Mouse (Mus musculus): ENCODE measurements around the gene Tmem120b. TPM values are rescaled to one million over a fixed set of nuclear protein-coding genes. Genes with fewer than 3 reads are reported as not detected.
A peak's percentile ranks its signal among the peaks of the same experiment; 100 is the strongest.

Gene Tmem120b
- 14.6 and 14.9 TPM in 2 replicates for polyA plus RNA-seq (2015; fragmentation: Nextera tagmentation; extraction: Ambion mirVana)

GRCm38 (mm10) chr5:123068115-123068514, at the start of gene Tmem120b:
Gene Tmem120b (plus strand): TSS chr5:123068415.
- Histone ChIP-seq H3K9me3 (replicated peaks; ENCODE audit: control insufficient read depth, low read length) (no peaks in the 10 kb centered on the region), H3K36me3 (ENCODE audit: control insufficient read depth, insufficient read depth) (no peaks in the 10 kb centered on the region), H3K27ac (ENCODE audit: low read length) (peak within 1 kb of the TSS; percentile 91), H3K9ac (ENCODE audit: low read length) (0 out of 2 replicates have a peak within 1 kb of the TSS, but pooled peaks have one; percentile 25), H3K4me3 (ENCODE audit: low read length) (no peak within 1 kb of the TSS), H3K4me2 (ENCODE audit: low read depth, low read length) (peak within 1 kb of the TSS; percentile 32), H3K27me3 (ENCODE audit: control insufficient read depth, insufficient read depth, low read length) (no peaks in the 10 kb centered on the region), H3K4me1 (ENCODE audit: control insufficient read depth, insufficient read depth, low read length) (peaks cover 7% of the 10 kb centered on the region)
- WGBS, result 83% methylated on average over 12 of the region's 12 CpGs
- no peak for ATAC-seq (replicated peaks; ENCODE audit: extremely low read depth, insufficient read depth, low FRiP score)

- H3K27me3 ChIP-seq (ENCODE audit: control insufficient read depth, insufficient read depth, low read length), result no peaks in the 10 kb centered on the region
- peak overlapping the region; percentile 45; the same call in 1 of the 2 replicates for H3K9ac ChIP-seq (ENCODE audit: low read length)
- H3K9me3 ChIP-seq (replicated peaks; ENCODE audit: control insufficient read depth, low read length), result no peaks in the 10 kb centered on the region
- WGBS, result 23% methylated on average over 10 of the region's 10 CpGs
- peak overlapping the region; percentile 44 for H3K4me2 ChIP-seq (ENCODE audit: low read depth, low read length)
- no peak overlapping the region for H3K4me3 ChIP-seq (ENCODE audit: low read length)
- peaks cover 48% of the 10 kb centered on the region for H3K4me1 ChIP-seq (ENCODE audit: control insufficient read depth, insufficient read depth, low read length)
- peak overlapping the region; percentile 80 for H3K27ac ChIP-seq (ENCODE audit: low read length)
- no peaks in the 10 kb centered on the region for H3K36me3 ChIP-seq (ENCODE audit: control insufficient read depth, insufficient read depth)
- no peak for ATAC-seq (replicated peaks; ENCODE audit: extremely low read depth, insufficient read depth, low FRiP score)
Measured at GRCm38 (mm10) chr5:123019336-123020016, 48.7 kb upstream of the Tmem120b start.

GRCm38 (mm10) chr5:123020426-123020825, 47.8 kb upstream of the Tmem120b start:
- Histone ChIP-seq H3K9ac (ENCODE audit: low read length) (no peak overlapping the region), H3K4me1 (ENCODE audit: control insufficient read depth, insufficient read depth, low read length) (peaks cover 48% of the 10 kb centered on the region), H3K4me2 (ENCODE audit: low read depth, low read length) (no peak overlapping the region), H3K36me3 (ENCODE audit: control insufficient read depth, insufficient read depth) (no peaks in the 10 kb centered on the region), H3K9me3 (replicated peaks; ENCODE audit: control insufficient read depth, low read length) (no peaks in the 10 kb centered on the region), H3K27ac (ENCODE audit: low read length) (no peak overlapping the region; the same call in 1 of the 2 replicates), H3K27me3 (ENCODE audit: control insufficient read depth, insufficient read depth, low read length) (no peaks in the 10 kb centered on the region), H3K4me3 (ENCODE audit: low read length) (no peak overlapping the region)
- WGBS, result 94% methylated on average over 5 of the region's 5 CpGs
- ATAC-seq (replicated peaks; ENCODE audit: extremely low read depth, insufficient read depth, low FRiP score), result no peak

GRCm38 (mm10) chr5:123021438-123021837, 46.8 kb upstream of the Tmem120b start:
- Histone ChIP-seq H3K9me3 (replicated peaks; ENCODE audit: control insufficient read depth, low read length) (no peaks in the 10 kb centered on the region), H3K27ac (ENCODE audit: low read length) (no peak overlapping the region), H3K4me2 (ENCODE audit: low read depth, low read length) (no peak overlapping the region), H3K36me3 (ENCODE audit: control insufficient read depth, insufficient read depth) (no peaks in the 10 kb centered on the region), H3K4me1 (ENCODE audit: control insufficient read depth, insufficient read depth, low read length) (peaks cover 41% of the 10 kb centered on the region), H3K9ac (ENCODE audit: low read length) (no peak overlapping the region), H3K4me3 (ENCODE audit: low read length) (no peak overlapping the region), H3K27me3 (ENCODE audit: control insufficient read depth, insufficient read depth, low read length) (no peaks in the 10 kb centered on the region)
- ATAC-seq (replicated peaks; ENCODE audit: extremely low read depth, insufficient read depth, low FRiP score), result no peak
- WGBS, result 88% methylated on average over 7 of the region's 7 CpGs

- no peaks in the 10 kb centered on the region for H3K36me3 ChIP-seq (ENCODE audit: control insufficient read depth, insufficient read depth)
- 64% methylated on average over 6 of the region's 6 CpGs for WGBS
- no peaks in the 10 kb centered on the region for H3K9me3 ChIP-seq (replicated peaks; ENCODE audit: control insufficient read depth, low read length)
- ATAC-seq (replicated peaks; ENCODE audit: extremely low read depth, insufficient read depth, low FRiP score), result no peak
- no peaks in the 10 kb centered on the region for H3K27me3 ChIP-seq (ENCODE audit: control insufficient read depth, insufficient read depth, low read length)
- H3K4me2 ChIP-seq (ENCODE audit: low read depth, low read length), result no peak overlapping the region
- no peak overlapping the region for H3K9ac ChIP-seq (ENCODE audit: low read length)
- H3K27ac ChIP-seq (ENCODE audit: low read length), result peak overlapping the region; percentile 31; the same call in 1 of the 2 replicates
- peaks cover 39% of the 10 kb centered on the region for H3K4me1 ChIP-seq (ENCODE audit: control insufficient read depth, insufficient read depth, low read length)
- H3K4me3 ChIP-seq (ENCODE audit: low read length), result no peak overlapping the region
Measured at GRCm38 (mm10) chr5:123023049-123023448, 45.2 kb upstream of the Tmem120b start.

- Histone ChIP-seq H3K27me3 (ENCODE audit: control insufficient read depth, insufficient read depth, low read length) (no peaks in the 10 kb centered on the region), H3K4me3 (ENCODE audit: low read length) (no peak overlapping the region), H3K36me3 (ENCODE audit: control insufficient read depth, insufficient read depth) (peaks cover 3% of the 10 kb centered on the region), H3K9ac (ENCODE audit: low read length) (no peak overlapping the region), H3K9me3 (replicated peaks; ENCODE audit: control insufficient read depth, low read length) (no peaks in the 10 kb centered on the region), H3K27ac (ENCODE audit: low read length) (no peak overlapping the region), H3K4me1 (ENCODE audit: control insufficient read depth, insufficient read depth, low read length) (peaks cover 30% of the 10 kb centered on the region), H3K4me2 (ENCODE audit: low read depth, low read length) (no peak overlapping the region)
- 76% methylated on average over 6 of the region's 6 CpGs for WGBS
- ATAC-seq (replicated peaks; ENCODE audit: extremely low read depth, insufficient read depth, low FRiP score), result no peak
Measured at GRCm38 (mm10) chr5:123024312-123024711, 43.9 kb upstream of the Tmem120b start.

- Histone ChIP-seq H3K4me3 (ENCODE audit: low read length) (no peak overlapping the region), H3K36me3 (ENCODE audit: control insufficient read depth, insufficient read depth) (peaks cover 8% of the 10 kb centered on the region), H3K27me3 (ENCODE audit: control insufficient read depth, insufficient read depth, low read length) (no peaks in the 10 kb centered on the region), H3K4me2 (ENCODE audit: low read depth, low read length) (no peak overlapping the region), H3K27ac (ENCODE audit: low read length) (peak overlapping the region; percentile 53), H3K9me3 (replicated peaks; ENCODE audit: control insufficient read depth, low read length) (no peaks in the 10 kb centered on the region), H3K4me1 (ENCODE audit: control insufficient read depth, insufficient read depth, low read length) (peaks cover 22% of the 10 kb centered on the region), H3K9ac (ENCODE audit: low read length) (no peak overlapping the region; the same call in 1 of the 2 replicates)
- WGBS, result 77% methylated on average over 9 of the region's 9 CpGs
- no peak for ATAC-seq (replicated peaks; ENCODE audit: extremely low read depth, insufficient read depth, low FRiP score)
Measured at GRCm38 (mm10) chr5:123024965-123025573, 43.1 kb upstream of the Tmem120b start.

- WGBS, result 60% methylated on average over 6 of the region's 6 CpGs
- H3K9ac ChIP-seq (ENCODE audit: low read length), result peak overlapping the region; percentile 22
- H3K36me3 ChIP-seq (ENCODE audit: control insufficient read depth, insufficient read depth), result peaks cover 13% of the 10 kb centered on the region
- no peak overlapping the region for H3K27ac ChIP-seq (ENCODE audit: low read length)
- no peak for ATAC-seq (replicated peaks; ENCODE audit: extremely low read depth, insufficient read depth, low FRiP score)
- H3K27me3 ChIP-seq (ENCODE audit: control insufficient read depth, insufficient read depth, low read length), result no peaks in the 10 kb centered on the region
- H3K9me3 ChIP-seq (replicated peaks; ENCODE audit: control insufficient read depth, low read length), result no peaks in the 10 kb centered on the region
- no peak overlapping the region for H3K4me3 ChIP-seq (ENCODE audit: low read length)
- H3K4me2 ChIP-seq (ENCODE audit: low read depth, low read length), result no peak overlapping the region
- peaks cover 21% of the 10 kb centered on the region for H3K4me1 ChIP-seq (ENCODE audit: control insufficient read depth, insufficient read depth, low read length)
Measured at GRCm38 (mm10) chr5:123026414-123026813, 41.8 kb upstream of the Tmem120b start.

GRCm38 (mm10) chr5:123027436-123027835, 40.8 kb upstream of the Tmem120b start:
- Histone ChIP-seq H3K27ac (ENCODE audit: low read length) (0 out of 2 replicates have a peak overlapping the region, but pooled peaks have one; percentile 11), H3K4me3 (ENCODE audit: low read length) (no peak overlapping the region), H3K27me3 (ENCODE audit: control insufficient read depth, insufficient read depth, low read length) (no peaks in the 10 kb centered on the region), H3K36me3 (ENCODE audit: control insufficient read depth, insufficient read depth) (peaks cover 21% of the 10 kb centered on the region), H3K9ac (ENCODE audit: low read length) (no peak overlapping the region), H3K9me3 (replicated peaks; ENCODE audit: control insufficient read depth, low read length) (no peaks in the 10 kb centered on the region), H3K4me1 (ENCODE audit: control insufficient read depth, insufficient read depth, low read length) (peaks cover 21% of the 10 kb centered on the region), H3K4me2 (ENCODE audit: low read depth, low read length) (no peak overlapping the region)
- ATAC-seq (replicated peaks; ENCODE audit: extremely low read depth, insufficient read depth, low FRiP score), result no peak
- 44% methylated on average over 6 of the region's 6 CpGs for WGBS

All from heart, embryonic 16.5 days (tissue).